Mouse (Mus musculus) c-Kit-positive CD71-positive TER-119-positive erythroid progenitor cells, embryonic 14.5 days (primary cell): ENCODE measurements around the gene Gnb2.

ENCODE experiments used
- DNase-seq: peaks from one replicate; pipeline ENCODE4 v3.0.0-alpha.2; 2013; ENCODE audit warnings: low spot score

The Gnb2 gene

DNA sequence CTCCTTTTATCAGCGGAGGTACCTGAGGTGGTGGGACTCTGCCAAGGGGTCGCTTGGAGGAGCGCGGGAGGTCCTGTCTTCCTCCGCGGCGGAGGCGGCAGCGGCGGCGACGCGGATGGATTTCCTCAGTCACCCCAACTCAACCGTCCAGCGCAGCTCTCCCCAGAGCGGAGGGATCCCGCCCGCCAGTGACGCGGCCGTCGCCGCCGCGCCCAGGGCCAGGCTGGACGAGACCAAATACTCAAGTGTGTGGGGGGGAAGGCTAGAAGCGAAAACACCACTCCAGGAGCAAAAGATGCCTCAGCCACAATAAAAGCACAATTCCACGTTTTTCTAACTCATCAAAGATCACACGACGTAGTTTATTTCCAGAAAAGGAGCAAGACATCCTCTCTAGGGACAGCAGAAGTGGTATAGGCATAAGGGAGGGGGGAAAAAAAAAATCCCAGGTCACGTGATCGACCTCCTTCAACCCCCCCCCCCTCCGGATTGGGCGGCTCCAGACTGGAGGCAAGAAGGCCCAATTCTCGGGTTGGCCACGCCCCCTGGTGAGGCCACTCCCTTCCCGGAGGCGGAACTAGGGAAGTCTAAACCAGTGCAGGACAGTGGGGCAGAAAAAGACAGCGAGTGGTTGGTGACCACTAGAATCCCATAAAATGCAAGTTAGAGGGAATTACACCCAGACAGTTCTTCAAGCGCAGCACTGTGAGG is at the start of gene Gnb2, which contains the start of gene Epo:
TSS of gene Gnb2 (minus strand) at position 394 of the 711 bp plus-strand sequence.
TSS of gene Epo (minus strand) at position 126 of the 711 bp plus-strand sequence.
- peak; percentile 99 for DNase-seq

DNA sequence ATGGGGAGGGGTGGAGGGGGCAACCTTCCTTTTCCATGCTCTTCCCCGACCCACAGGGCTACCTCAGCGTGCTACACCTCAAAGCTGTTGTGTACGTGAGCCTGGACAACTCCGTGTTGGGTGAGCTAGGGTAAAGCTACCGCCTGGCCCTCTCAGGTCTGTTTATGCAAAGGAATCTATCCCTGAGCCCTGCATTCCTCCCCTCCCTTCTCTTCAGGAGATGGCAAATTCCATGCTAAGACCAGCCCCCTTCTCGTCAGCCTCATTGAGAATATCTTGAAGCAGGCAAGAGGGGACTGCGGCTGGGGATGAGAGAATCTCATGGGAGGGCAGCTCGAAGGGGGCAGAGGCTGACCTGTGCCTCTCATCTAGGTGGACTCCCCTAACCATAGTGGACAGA is 49.4 kb upstream of the Gnb2 start:
- DNase-seq: no peak

DNA sequence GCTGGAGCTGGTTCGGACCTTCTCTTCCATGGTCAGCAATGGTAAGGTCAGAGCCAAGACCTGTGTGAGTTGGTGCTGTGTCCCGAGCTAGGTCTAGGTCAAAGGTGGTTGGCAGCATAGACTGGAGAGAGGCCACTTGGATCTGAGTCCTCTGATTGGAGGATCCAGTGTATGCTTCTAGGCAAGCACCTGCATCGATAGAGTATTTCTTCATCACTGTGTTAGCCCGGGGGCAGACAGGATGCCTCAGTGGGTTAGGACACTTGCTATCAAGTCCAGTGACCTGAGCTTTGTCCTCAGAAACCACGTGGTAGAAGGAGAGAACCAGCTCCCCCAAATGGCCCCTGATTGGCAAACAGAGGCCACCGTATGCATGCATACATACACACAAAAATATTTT is 46.9 kb upstream of the Gnb2 start:
- DNase-seq: no peak

DNA sequence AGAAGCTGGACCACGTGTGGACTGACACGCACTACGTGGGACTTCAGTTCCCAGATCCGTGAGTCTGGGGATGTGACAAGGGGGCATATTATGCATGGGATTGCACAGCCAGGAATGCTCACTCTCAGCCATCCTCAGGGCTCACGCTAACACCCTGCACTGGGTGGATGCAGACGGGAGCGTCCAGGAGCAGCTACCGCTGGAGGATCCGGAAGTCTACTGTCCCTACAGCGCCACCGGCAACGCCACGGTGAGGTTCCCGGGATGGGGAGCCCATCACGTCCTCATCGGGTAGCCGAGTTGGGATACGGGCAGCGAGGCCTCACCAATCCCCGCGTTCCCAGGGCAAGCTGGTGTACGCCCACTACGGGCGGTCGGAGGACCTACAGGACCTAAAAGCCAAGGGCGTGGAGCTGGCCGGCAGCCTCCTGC is 41.2 kb upstream of the Gnb2 start:
- DNase-seq: no peak

DNA sequence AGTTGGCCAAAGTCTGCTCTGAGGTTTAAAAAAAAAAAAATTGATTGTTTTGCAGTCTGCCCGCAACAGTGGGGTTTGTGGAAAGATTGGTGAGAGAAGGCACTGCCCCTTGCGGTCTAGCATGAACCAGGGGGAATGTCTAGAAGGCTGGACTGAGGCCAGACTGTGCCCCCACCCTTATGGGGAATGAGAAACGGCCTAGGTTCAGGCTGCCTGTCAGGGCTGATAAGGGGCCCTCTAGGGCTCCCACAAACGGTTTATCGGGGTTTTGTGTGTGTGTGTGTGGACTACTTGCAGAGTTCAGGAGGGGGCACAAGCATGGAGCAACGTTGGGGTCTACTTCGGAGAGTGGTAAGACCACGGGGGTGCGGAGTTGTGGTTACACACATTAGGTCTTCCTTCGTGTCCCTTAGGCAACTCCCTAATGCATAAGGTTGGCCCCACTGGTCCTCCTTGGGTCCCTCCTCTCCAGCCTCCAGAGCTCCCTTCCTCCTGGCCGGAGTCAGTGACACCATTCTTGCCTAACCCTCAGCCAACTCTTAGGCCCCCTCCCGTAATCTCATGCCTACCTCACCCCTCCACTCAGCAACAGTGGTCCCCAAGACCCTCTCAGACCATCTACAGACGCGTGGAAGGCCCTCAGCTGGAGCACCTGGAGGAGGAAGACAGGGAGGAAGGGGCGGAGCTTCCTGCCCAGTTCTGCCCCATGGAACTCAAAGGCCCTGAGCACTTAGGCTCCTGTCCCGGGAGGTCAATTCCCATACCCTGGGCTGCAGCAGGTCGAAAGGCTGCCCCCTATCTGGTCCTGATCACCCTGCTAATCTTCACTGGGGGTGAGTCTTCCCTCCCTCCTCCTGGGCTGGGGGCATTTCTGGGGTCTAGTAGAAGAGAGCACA is 37.6 kb upstream of the Gnb2 start:
- peak; percentile 85 for DNase-seq

DNA sequence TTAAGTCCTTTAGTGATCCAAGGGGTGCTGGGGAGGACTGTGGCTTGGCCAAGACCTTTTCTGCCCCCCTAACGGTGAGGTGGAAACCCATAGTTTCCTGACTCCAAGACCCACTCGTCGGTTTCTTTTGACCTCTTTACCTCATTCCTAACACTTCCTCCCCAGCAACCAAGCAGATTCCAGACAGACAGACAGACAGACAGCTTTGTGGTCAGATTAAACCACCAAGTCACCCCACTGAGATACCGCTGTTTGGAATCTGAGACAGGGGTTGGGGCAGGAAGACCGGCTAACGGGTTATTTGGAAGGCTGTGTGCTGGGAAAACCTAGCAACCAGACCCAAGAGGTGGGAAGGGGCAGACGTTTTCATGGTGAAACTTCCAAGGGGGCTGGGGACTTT is 36.9 kb upstream of the Gnb2 start:
- peak; percentile 41 for DNase-seq

DNA sequence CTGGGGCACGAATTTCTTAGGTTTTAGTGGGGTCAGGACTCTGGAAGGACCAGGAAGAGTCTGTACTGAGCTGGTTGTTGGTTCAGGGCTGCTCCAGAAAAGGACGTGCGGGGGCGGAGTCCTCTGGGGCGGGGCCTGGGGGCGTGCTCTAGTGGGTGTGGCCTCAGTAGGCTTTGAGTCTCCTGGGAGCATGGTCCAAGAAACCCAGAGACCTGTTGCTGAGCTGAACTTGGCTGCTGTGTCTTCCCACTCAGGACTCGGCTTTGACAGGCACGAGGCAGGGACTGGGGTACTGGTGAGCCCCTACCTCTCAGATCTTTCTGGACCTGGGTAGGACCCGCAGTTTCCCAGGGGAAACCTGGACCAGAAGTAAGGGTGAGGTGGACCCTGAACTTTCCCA is 36.4 kb upstream of the Gnb2 start, which contains the start of gene Tfr2:
TSS of gene Tfr2 (plus strand) at position 176 of the 400 bp plus-strand sequence.
- DNase-seq: peak; percentile 89

DNA sequence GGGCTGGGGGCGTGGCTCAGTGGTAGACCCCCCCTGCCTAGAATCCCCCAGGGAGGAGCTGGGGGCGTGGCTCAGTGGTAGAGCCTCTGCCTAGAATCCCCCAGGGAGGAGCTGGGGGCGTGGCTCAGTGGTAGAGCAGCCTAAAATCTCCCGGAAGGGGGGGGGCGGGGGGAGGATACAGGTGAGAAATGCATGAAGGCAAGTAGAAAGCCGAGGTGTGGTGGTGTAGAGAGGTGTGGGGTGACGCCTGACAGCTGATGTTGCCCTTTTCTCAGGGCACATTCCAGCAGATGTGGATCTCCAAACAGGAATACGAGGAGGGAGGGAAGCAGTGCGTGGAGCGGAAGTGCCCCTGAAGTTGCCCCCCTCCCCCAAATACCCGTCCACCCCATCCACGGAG is 35.7 kb upstream of the Gnb2 start:
- no peak for DNase-seq

DNA sequence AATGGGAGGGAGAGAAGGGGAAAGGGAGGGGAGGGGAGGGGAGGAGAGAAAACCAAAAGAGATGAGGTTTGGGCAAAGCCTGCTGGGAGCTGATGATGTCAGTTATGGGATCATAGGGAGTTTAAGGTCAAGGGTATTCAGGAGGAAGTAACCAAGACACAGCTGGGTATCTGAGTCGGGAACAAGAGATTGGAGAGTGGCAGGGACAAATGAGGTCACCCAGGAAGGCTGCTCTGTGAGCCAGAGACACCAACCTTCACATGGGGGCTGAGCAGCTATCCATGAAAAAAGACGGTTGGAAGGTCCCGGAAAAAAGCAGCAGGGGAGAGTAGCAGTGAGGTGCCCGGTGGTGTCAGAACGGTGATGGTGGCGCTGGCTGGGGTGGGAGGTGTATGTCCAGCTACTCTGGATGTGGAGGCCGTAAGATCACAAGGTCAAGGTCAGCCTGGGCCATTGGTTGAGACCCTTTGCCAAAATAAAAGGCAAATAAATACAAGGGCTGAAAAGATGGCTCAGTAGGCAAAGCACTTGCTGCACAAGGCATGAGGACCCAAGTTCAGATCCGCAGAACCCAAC is 35.0 kb upstream of the Gnb2 start:
- no peak for DNase-seq

DNA sequence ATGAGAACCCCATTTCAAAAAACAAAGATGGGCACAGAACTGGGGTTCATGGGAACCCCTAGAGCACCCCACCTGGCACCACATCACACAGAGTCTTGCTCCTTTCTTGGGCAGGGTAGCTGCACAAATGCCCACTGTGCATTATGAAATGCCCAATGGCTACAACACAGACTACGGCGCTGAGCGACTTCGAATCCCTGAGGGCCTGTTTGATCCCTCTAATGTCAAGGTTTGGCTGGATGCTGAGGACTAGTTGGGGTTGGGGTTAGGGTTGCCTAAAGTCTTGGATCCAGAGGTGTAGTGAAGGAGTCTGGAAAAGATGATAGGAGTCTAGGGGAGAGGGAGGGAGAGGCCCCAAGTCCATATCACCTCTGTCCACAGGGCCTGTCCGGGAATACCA is 33.1 kb upstream of the Gnb2 start:
- no peak for DNase-seq

DNA sequence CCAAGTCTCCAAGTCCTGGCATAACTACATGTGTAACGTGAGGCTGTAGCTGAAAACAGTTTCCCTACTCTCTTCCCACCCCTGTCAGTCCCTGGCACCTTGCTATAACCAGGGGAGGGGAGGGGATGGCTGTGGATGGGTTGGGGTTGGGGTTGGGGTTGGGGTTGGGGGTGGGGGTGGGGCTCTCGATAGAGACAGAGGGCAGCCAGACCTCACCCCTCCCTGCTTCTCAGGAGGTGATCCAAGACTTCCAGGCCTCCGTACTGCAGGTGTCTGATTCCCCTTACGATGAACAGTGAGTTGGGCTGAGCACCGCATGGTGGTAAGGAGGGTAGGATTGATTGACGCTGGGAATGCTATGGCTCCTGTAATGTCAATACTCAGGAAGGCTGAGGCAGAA is 32.4 kb upstream of the Gnb2 start:
- no peak for DNase-seq

DNA sequence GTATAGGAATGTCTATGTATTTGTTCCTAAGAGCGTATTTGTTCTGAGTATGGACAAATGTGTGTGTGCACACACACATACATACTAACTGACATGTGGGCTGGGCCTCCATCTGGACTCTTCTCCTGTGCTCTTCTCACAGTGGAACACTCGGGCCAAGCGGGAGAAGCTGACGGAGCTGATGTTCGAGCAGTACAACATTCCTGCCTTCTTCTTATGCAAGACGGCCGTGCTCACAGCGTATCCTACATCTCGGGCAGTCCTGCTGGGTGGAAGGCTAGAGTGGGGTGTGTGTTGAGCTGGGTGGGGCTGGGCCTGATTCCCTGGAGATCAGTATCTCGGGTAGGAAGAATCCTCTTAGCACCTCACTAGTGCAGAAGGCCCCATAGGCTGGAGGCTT is 29.7 kb upstream of the Gnb2 start:
- DNase-seq: no peak

DNA sequence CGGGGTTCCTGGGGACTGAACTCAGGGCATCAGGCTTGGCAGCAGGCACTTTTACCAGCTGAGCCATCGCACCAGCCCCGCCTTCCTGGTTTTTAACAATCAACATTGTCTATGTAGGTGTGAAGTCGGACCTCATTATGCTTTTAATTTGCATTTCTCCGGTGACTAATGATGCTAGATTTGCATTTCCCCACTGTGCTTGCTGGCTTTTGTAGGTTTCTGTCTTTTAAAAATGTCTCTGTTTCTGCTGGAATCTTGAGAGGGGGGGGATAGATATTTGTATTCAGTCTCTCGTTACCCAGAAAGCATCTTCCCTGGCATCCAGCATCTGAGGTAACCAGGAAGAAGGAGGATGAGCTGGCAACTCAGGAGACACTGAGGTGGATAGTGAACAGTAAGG is 28.2 kb upstream of the Gnb2 start:
- no peak for DNase-seq

DNA sequence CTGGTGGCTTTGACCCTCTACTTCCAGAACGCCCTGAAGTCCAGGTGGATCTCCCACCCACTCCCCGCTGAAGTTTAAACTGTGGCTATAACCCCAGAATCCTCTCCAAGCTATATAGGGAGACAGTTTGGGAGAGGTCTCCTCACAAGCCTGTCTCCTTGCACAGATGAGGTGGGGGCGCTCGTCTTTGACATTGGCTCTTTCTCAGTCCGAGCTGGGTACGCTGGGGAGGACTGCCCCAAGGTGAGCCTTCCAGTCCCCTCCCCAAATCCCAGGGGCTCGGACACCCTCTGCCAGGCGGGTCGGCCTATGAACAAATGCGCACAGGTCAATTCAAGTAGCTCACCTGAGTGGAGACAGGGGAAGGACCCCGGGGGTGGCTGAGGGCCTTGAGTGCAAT is 20.6 kb upstream of the Gnb2 start:
- DNase-seq: no peak

DNA sequence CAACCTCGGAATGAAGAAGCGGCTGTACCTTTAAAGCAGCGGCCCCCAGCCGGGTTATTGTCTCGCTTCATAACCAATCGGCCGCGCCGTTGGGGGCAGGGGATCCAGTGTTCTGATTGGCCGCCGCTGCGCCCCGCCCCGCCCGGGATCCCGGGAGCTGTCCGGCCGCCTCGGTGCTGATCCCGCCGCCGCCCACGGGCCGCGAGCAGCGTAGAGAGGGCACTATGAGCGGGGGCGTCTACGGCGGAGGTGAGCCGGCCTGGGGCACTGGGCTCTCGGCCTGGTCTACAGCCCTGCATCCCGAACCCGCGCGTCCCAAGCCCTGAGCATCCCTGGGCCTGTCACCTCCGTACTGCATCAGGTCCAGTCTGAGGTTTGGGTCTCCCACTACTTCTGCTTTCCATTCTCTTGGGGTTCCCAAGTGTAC is 20.1 kb upstream of the Gnb2 start, which contains the start of gene Actl6b:
TSS of gene Actl6b (plus strand) at position 107 of the 427 bp plus-strand sequence.
- peak; percentile 39 for DNase-seq

DNA sequence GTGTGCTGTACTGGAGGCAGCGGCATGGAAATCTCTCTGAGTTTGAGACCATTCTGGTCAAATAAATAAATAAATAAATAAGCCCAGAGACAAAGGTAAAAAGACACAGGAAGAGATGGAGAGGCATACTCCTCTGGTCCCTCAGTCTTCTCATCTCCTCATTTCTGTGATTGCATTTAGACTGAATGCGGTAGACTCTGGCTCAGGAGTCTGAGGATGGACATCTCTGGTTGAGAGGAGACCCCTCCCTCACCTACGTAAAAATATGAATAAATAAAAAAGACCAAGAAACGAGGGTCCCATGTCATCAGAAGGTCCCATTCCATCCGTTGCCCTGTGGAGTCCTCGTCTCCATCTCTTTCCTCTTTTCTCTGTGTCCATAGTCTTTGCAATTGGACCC is 19.7 kb upstream of the Gnb2 start:
- DNase-seq: no peak

DNA sequence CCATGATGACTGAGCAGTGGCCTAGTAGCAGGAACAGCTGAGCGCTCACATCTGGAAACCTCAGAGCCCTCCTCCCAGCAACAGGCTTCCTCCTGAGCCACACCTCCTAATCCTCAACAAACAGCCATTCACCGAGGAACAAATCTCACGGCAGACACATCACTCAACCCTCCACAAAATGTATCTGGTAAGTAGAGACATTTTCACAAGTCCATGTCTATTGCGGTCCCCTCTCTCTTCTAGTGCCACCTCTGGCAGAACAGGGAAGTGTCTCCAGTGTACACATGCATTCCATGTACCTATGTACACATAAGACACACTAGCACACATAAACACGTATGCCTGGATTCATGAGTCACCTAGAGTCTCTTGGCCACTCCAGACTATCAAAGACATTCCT is 17.8 kb upstream of the Gnb2 start:
- DNase-seq: no peak

DNA sequence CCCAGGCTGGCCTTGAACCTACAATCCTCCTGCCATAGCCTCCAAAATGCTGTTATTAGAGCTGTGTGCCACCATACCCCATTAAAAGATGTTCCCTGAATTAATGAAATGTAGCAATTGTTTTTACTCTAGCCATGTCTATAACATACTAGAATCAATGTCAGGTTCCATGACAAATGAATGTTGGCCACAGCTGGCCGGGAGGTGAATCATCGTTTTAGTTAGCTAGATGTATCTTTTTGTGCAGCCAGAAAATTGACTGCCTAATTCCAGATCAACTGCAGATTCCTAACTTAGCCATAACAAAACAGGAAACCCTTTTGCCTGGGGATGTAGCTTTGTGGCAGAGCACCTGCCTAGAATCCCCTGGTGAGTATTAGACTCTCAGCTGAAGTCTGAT is 16.5 kb upstream of the Gnb2 start:
- DNase-seq: no peak

DNA sequence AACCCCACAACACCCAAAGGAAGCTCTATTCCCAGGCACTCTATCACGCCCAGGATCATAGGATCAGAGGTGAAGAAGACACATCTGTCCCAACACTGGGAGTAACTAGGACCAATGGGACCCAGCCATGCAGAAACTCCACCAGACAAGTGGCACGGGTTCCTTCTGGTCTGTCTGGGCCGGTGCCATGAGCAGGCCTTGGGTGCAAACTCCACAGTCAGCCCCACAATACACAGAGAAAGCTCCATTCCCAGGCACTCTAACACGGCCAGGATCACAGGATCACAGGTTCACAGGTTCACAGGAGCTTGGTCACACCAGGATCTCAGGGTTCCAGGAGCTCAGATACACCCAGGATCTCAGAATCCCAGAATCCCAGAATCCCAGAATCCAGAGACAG is 12.3 kb upstream of the Gnb2 start:
- no peak for DNase-seq

DNA sequence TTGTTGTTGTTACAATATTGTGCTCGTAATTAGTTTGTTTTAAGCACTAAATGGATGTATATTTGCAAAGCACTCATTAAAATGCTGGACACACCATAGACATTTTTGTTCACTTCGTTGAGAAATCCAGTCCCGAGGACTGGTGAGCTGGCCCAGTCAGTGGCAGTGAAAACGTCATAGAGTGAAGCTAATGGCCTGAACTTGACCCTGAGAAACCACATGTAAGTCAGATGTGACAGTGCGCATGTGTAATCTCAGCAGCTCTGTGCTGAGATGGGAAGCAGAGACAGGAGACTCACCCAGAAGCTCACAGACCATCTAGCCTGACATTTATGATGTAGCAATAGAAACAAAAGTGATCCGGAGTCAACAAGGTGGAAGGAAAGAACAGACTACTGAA is 11.6 kb upstream of the Gnb2 start:
- DNase-seq: no peak

DNA sequence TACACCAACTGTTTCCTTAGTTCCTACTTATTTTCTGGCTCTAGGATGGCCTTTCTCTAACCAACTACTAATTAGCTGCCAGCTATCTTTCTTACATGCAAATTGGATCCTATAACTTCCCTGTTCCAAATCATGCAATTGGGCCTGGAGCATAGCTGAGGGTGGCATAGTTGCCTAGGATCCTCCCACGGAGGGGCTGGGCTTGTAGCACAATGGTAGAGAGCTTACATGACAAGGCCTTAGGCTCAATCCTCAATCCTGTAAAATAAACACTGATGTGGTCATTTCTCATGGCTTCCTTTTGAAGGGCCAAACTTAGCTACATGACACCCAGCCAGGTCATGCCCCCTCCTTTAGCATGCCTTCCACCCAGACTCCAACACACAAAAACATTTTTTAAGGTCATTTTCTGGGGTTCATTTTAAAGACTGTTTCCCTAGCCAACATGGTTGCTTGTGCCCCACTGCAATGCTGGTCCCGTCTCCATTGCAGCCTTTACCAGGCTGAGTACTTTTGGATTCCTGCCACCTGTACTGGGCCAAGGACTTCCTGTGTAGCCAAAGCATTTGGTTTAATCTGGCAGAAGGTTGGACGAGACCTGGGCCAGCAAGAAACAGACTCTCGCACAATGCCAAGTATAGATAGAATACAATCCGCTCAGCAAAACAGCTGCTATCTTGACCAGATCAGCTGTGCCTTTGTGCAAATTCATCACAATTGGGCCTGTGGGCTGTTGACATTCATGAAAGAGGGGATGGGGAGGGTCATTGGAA is 8.6 kb upstream of the Gnb2 start:
- DNase-seq: no peak

DNA sequence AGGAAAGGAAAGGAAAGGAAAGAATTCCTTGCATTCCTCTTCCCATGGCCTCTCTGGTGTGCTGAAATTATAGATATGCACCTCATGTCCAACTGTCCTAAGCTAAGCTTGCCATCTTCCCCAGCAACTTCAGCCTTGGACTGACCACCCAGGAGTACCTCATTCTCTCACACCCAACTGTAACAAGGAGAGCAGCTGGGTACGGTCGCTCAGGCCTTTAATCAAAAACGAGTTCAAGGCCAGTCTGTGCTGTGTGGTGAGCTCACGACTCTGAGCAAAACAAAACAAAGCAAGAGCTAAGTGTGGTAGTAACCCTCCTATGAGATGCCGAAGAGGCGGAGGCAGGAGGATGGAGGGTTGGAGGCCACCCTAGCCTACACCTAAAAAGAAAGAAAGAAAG is 7.7 kb upstream of the Gnb2 start:
- no peak for DNase-seq
